ENCODE assay signal across 10 mouse cellular contexts in genomic region chr3:101194725-101195124, GRCm38 (mm10).
"Had no signal": no experiment of that assay in that cellular context is flagged by ENCODE, and none has a peak within 500 bp of the region (broad histone marks: within the 10 kb centered on the region; RNA-seq: fewer than 3 reads in every experiment).

No protein-coding gene starts in this region.

- H3K27me3 ChIP-seq: kidney, embryonic 15.5 days; limb, embryonic 15.5 days; liver, embryonic 12.5 days; lung, embryonic 15.5 days; neural tube, embryonic 15.5 days had no signal

- DNase-seq: kidney, adult 2 months; kidney, postnatal 14 days; lung, postnatal 14 days had no signal

- H3K4me3 ChIP-seq: kidney, embryonic 15.5 days; limb, embryonic 15.5 days; liver, embryonic 12.5 days; lung, embryonic 15.5 days; myocyte; neural tube, embryonic 15.5 days had no signal

- H3K27ac ChIP-seq: kidney, embryonic 15.5 days; limb, embryonic 15.5 days; liver, embryonic 12.5 days; lung, embryonic 15.5 days; neural tube, embryonic 15.5 days had no signal

- H3K9ac ChIP-seq: kidney, embryonic 15.5 days; limb, embryonic 15.5 days; liver, embryonic 12.5 days; lung, embryonic 15.5 days; neural tube, embryonic 15.5 days had no signal

- H3K9me3 ChIP-seq: kidney, embryonic 15.5 days; limb, embryonic 15.5 days; liver, embryonic 12.5 days; lung, embryonic 15.5 days; neural tube, embryonic 15.5 days had no signal

- H3K4me1 ChIP-seq: kidney, embryonic 15.5 days; limb, embryonic 15.5 days; liver, embryonic 12.5 days; lung, embryonic 15.5 days had no signal

- H3K4me2 ChIP-seq: kidney, embryonic 15.5 days; limb, embryonic 15.5 days; liver, embryonic 12.5 days; lung, embryonic 15.5 days; neural tube, embryonic 15.5 days had no signal

- H3K36me3 ChIP-seq: kidney, embryonic 15.5 days; limb, embryonic 15.5 days; liver, embryonic 12.5 days; lung, embryonic 15.5 days; neural tube, embryonic 15.5 days had no signal

- ATAC-seq: intestine, embryonic 16.5 days; liver, embryonic 12.5 days had no signal
